Comparison of ENCODE assay signal across 10 mouse cellular contexts in genomic region chr11:35856359-35857040, GRCm38 (mm10). TPM values are rescaled to one million over a fixed set of nuclear protein-coding genes. Genes with fewer than 3 reads are reported as not detected.
A peak's percentile ranks its signal among the peaks of the same experiment; 100 is the strongest.
DNase-seq lines count a peak whose midpoint lies in the region; ATAC-seq lines count a peak whose summit lies in the region.
"Had no signal": no experiment of that assay in that cellular context is flagged by ENCODE, and none has a peak within 500 bp of the region (broad histone marks: within the 10 kb centered on the region; RNA-seq: fewer than 3 reads in every experiment).

No protein-coding gene starts in this region.

- peak; percentile 94 for ATAC-seq in forebrain, embryonic 14.5 days
- ATAC-seq in neural tube, embryonic 12.5 days (ENCODE audit: low FRiP score, low read depth) = peak; percentile 90
- ATAC-seq in inflammation-experienced regulatory T-cells, adult 6 months = no peak

- H3K9me3 ChIP-seq in forebrain, embryonic 14.5 days (replicated peaks; ENCODE audit: control insufficient read depth, low read length) = no peaks in the 10 kb centered on the region
- H3K9me3 ChIP-seq in neural tube, embryonic 12.5 days = no peaks in the 10 kb centered on the region

- DNase-seq in embryo, embryonic 10.5 days (ENCODE audit: low spot score) = peak; percentile 83
- peak; percentile 96 for DNase-seq in forebrain, embryonic 14.5 days (ENCODE audit: low spot score)
- peak; percentile 66 to 75 for DNase-seq in layer of hippocampus, postnatal 10 days (ENCODE audit: low spot score in 2 of 2)
- DNase-seq in thymus, postnatal 36 days = no peak
- no peak for DNase-seq in spleen, postnatal 36 days (ENCODE audit: low spot score in 2 of 2)
- no peak for DNase-seq in kidney, adult 8-10 months
- DNase-seq: lung, adult 2 months had no signal

- WGBS in forebrain, embryonic 14.5 days = 5% methylated on average over 11 of the region's 11 CpGs
- 19% methylated on average over 11 of the region's 11 CpGs for WGBS in neural tube, embryonic 12.5 days

- H3K27ac ChIP-seq in forebrain, embryonic 14.5 days (ENCODE audit: low read depth, low read length) = peak overlapping the region; percentile 97
- peak overlapping the region; percentile 59; the same call in 1 of the 2 replicates for H3K27ac ChIP-seq in neural tube, embryonic 12.5 days

- H3K4me1 ChIP-seq in forebrain, embryonic 14.5 days (ENCODE audit: control insufficient read depth, insufficient read depth, low read length) = peaks cover 30% of the 10 kb centered on the region
- H3K4me1 ChIP-seq in neural tube, embryonic 12.5 days = peaks cover 22% of the 10 kb centered on the region

- H3K36me3 ChIP-seq in forebrain, embryonic 14.5 days (ENCODE audit: control insufficient read depth, insufficient read depth, low read length) = peaks cover 26% of the 10 kb centered on the region
- H3K36me3 ChIP-seq in neural tube, embryonic 12.5 days = peaks cover 6% of the 10 kb centered on the region

- peak overlapping the region; percentile 45; the same call in 1 of the 2 replicates for H3K9ac ChIP-seq in forebrain, embryonic 14.5 days (ENCODE audit: low read length)
- no peak overlapping the region for H3K9ac ChIP-seq in neural tube, embryonic 12.5 days

- no peaks in the 10 kb centered on the region for H3K27me3 ChIP-seq in forebrain, embryonic 14.5 days (replicated peaks; ENCODE audit: control insufficient read depth, insufficient read depth, low read length)
- no peaks in the 10 kb centered on the region for H3K27me3 ChIP-seq in neural tube, embryonic 12.5 days (replicated peaks)

- peak overlapping the region; percentile 25; the same call in 1 of the 2 replicates for H3K4me2 ChIP-seq in forebrain, embryonic 14.5 days (ENCODE audit: low read length)
- peak overlapping the region; percentile 22; the same call in 1 of the 2 replicates for H3K4me2 ChIP-seq in neural tube, embryonic 12.5 days (replicated peaks)

- no peak overlapping the region for H3K4me3 ChIP-seq in forebrain, embryonic 14.5 days (ENCODE audit: low read depth, low read length)
- H3K4me3 ChIP-seq in neural tube, embryonic 12.5 days = no peak overlapping the region

RNA-seq across cellular contexts. Expression of gene Rars, which starts 22.2 kb away (rescaled TPM):
- 83.2 and 86.7 TPM in 2 replicates for polyA plus RNA-seq in forebrain, embryonic 14.5 days (2014; fragmentation: Nextera tagmentation; extraction: Ambion mirVana)
- total RNA-seq in layer of hippocampus, postnatal 10 days (2021) = 10 to 100 TPM; 51.2 to 55.9 TPM
- polyA plus RNA-seq in neural tube, embryonic 12.5 days (2016; fragmentation: Nextera tagmentation; extraction: Ambion mirVana) = 78.8 and 91.6 TPM in 2 replicates
- 10 to 100 TPM; 66.5 to 81.2 (median 71.4) TPM for polyA plus RNA-seq in inflammation-experienced regulatory T-cells, adult 6 months (2017; shearing (Covaris generic))

RNA-seq across cellular contexts. Expression of gene Fbll1, which starts 57.8 kb away (rescaled TPM):
- 6.7 and 12.4 TPM in 2 replicates for polyA plus RNA-seq in forebrain, embryonic 14.5 days (2014; fragmentation: Nextera tagmentation; extraction: Ambion mirVana)
- total RNA-seq in layer of hippocampus, postnatal 10 days (2021) = 10 to 100 TPM; 51.2 to 54.3 TPM
- polyA plus RNA-seq in neural tube, embryonic 12.5 days (2016; fragmentation: Nextera tagmentation; extraction: Ambion mirVana) = 16.0 and 16.4 TPM in 2 replicates
- polyA plus RNA-seq in inflammation-experienced regulatory T-cells, adult 6 months (2017; shearing (Covaris generic)) = not detected
- polyA plus RNA-seq: heart, postnatal 0 days; lung, adult 2 months had no signal

Comparison
In these comparisons a context has a peak if more than half of its experiments do, and no peak if none do; other contexts are left out.
1. DNase-seq: peak in embryo, embryonic 10.5 days (single experiment), forebrain, embryonic 14.5 days (single experiment) and layer of hippocampus, postnatal 10 days (2 of 2); none in thymus, postnatal 36 days (0 of 2), spleen, postnatal 36 days (0 of 2) and kidney, adult 8-10 months (0 of 2).